7 mouse cellular contexts compared by ENCODE assay signal in genomic region chr12:65172959-65173358, GRCm38 (mm10). TPM values are rescaled to one million over a fixed set of nuclear protein-coding genes. Genes with fewer than 3 reads are reported as not detected.
DNase-seq lines count a peak whose midpoint lies in the region; ATAC-seq and TF ChIP-seq lines count a peak whose summit lies in the region.
"Not testable (repeated sequence)": the region's sequence is repeated elsewhere in the genome, so short reads cannot be mapped to it uniquely, and the experiment has no call there.

No protein-coding gene starts in this region.

- H3K9ac ChIP-seq in forebrain, embryonic 15.5 days (replicated peaks) = peak overlapping the region; percentile 64; the same call in 1 of the 2 replicates
- not testable (repeated sequence) for H3K9ac ChIP-seq in midbrain, embryonic 16.5 days (ENCODE audit: low read depth, low read length)

- DNase-seq in c-Kit-positive CD71-positive TER-119-negative erythroid progenitor cells, embryonic 14.5 days (ENCODE audit: low read depth) = peak; percentile 27
- DNase-seq in heart, postnatal 14 days = peak; percentile 36 to 58
- peak; percentile 45 to 67 for DNase-seq in kidney, postnatal 25 days
- DNase-seq in liver = peak; percentile 62
- peak in 1 of 2 experiments; percentile 57 for DNase-seq in spleen, adult 2 months (ENCODE audit: low read depth in 1 of 2, low spot score in 2 of 2)

- peak overlapping the region; percentile 68 for H3K4me2 ChIP-seq in forebrain, embryonic 15.5 days (replicated peaks)
- H3K4me2 ChIP-seq in midbrain, embryonic 16.5 days (ENCODE audit: low read length) = peak overlapping the region; percentile 49

- peak overlapping the region; percentile 98 for H3K27ac ChIP-seq in forebrain, embryonic 15.5 days (replicated peaks)
- H3K27ac ChIP-seq in midbrain, embryonic 16.5 days (ENCODE audit: low read length) = peak overlapping the region; percentile 95
- H3K27ac ChIP-seq in spleen, adult 2 months (ENCODE audit: insufficient read depth, low read length) = peak overlapping the region; percentile 87

- peaks cover 16% of the 10 kb centered on the region for H3K4me1 ChIP-seq in forebrain, embryonic 15.5 days
- H3K4me1 ChIP-seq in midbrain, embryonic 16.5 days (ENCODE audit: control insufficient read depth, insufficient read depth, low read length); spleen, adult 2 months (ENCODE audit: control insufficient read depth, insufficient read depth, insufficient read length): not testable (repeated sequence)

- intact Hi-C loops in heart, postnatal 14 days (cut with DNase I) = loop anchor here (5.0 to 10.0 kb wide), 4 partner anchors 96 to 258 kb away; partner anchors contain the start of genes Fancm, Gm527, Klhl28 and Togaram1

- peak overlapping the region; percentile 93 for H3K4me3 ChIP-seq in forebrain, embryonic 15.5 days
- H3K4me3 ChIP-seq in midbrain, embryonic 16.5 days (ENCODE audit: low read depth, low read length) = peak overlapping the region; percentile 75
- peak overlapping the region; percentile 97 for H3K4me3 ChIP-seq in spleen, adult 2 months (ENCODE audit: extremely low read depth, insufficient read depth, insufficient read length)

- H3K27me3 ChIP-seq in forebrain, embryonic 15.5 days; midbrain, embryonic 16.5 days (ENCODE audit: control insufficient read depth, insufficient read depth, low read depth, low read length); spleen, adult 2 months (ENCODE audit: control insufficient read depth, insufficient read depth, low read length): not testable (repeated sequence)

- H3K9me3 ChIP-seq in forebrain, embryonic 15.5 days; midbrain, embryonic 16.5 days (replicated peaks; ENCODE audit: control insufficient read depth, low read length, poor library complexity, severe bottlenecking): not testable (repeated sequence)

- TF ChIP-seq POLR2A in spleen, adult 2 months (IDR thresholded peaks at IDR 0.05; ENCODE audit: low read depth, low read length) = not testable (repeated sequence)

- not testable (repeated sequence) for TF ChIP-seq CTCF in spleen, adult 2 months (IDR thresholded peaks at IDR 0.05; ENCODE audit: extremely low read depth, insufficient read depth, insufficient read length, insufficient replicate concordance)

- peak; percentile 42 for ATAC-seq in forebrain, embryonic 15.5 days (replicated peaks)
- peak; percentile 60 for ATAC-seq in midbrain, embryonic 16.5 days

- WGBS in forebrain, embryonic 15.5 days = 32% methylated on average over 8 of the region's 8 CpGs
- 27% methylated on average over 8 of the region's 8 CpGs for WGBS in midbrain, embryonic 16.5 days
- 18% methylated on average over 8 of the region's 8 CpGs for WGBS in spleen, adult 2 months

- not testable (repeated sequence) for H3K36me3 ChIP-seq in forebrain, embryonic 15.5 days; midbrain, embryonic 16.5 days (ENCODE audit: control insufficient read depth, insufficient read depth, low read length); spleen, adult 2 months (ENCODE audit: control insufficient read depth, insufficient read depth, low read length)

RNA-seq across cellular contexts. Expression of gene Mis18bp1, which starts 0.6 kb away (rescaled TPM):
- polyA plus RNA-seq in forebrain, embryonic 15.5 days (2015; fragmentation: Nextera tagmentation; extraction: Ambion mirVana) = 33.3 and 34.4 TPM in 2 replicates
- total RNA-seq in heart, postnatal 14 days (2021) = 1 to 10 TPM; 1.9 to 2.2 TPM
- polyA plus RNA-seq in midbrain, embryonic 16.5 days (2015; fragmentation: Nextera tagmentation; extraction: Ambion mirVana) = 5.5 and 8.8 TPM in 2 replicates
- polyA plus RNA-seq in spleen, adult 2 months (2012; rRNA removed) = 0.22 and 0.37 TPM in 2 replicates

RNA-seq across cellular contexts. Expression of gene Wdr20rt, which starts 52.4 kb away (rescaled TPM):
- not detected in 2 replicates for polyA plus RNA-seq in forebrain, embryonic 15.5 days (2015; fragmentation: Nextera tagmentation; extraction: Ambion mirVana)
- total RNA-seq in heart, postnatal 14 days (2021) = not detected
- not detected in 2 replicates for polyA plus RNA-seq in midbrain, embryonic 16.5 days (2015; fragmentation: Nextera tagmentation; extraction: Ambion mirVana)
- not detected in 2 replicates for polyA plus RNA-seq in spleen, adult 2 months (2012; rRNA removed)
